Comparison of ENCODE assay signal across 13 mouse cellular contexts in the genomic region with DNA sequence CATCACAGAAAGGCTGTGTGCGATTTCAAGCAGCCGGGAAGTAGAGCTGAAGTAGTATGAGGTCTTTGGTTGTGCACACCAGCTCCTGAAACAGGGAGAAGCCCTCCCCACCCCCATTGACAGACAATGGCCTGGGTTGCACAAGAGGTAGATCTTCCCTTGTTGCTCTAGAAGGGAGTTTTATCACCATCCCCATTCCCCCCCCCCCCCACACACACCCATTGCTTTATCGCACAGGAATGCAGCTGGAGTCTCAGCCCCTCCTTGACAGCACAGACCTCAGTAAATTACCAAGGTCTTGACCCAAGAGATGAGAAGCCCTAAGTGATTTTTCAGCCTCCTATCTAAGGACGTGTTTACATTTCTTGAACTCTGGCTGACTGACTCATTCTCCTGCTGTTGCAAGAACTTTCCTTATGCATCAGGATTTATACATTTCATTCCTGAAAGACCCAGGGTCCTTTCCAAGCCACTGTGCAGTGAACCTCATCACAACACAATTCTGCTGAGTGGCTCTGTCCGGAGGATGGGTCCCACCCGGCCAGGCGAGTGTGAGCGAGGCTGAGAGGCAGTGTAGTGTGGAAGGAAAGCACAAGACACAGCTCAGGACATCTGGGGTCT.
DNase-seq lines count a peak whose midpoint lies in the region; TF ChIP-seq lines count a peak whose summit lies in the region.
"Had no signal": no experiment of that assay in that cellular context is flagged by ENCODE, and none has a peak within 500 bp of the region (broad histone marks: within the 10 kb centered on the region; RNA-seq: fewer than 3 reads in every experiment).

No protein-coding gene starts in this region.

- no peak for TF ChIP-seq POLR2A in kidney, adult 2 months (IDR thresholded peaks at IDR 0.05; ENCODE audit: low read depth, low read length)

- DNase-seq in heart, adult 11 months: peak; percentile 74
- no peak for DNase-seq in heart, adult 18-20 months
- DNase-seq in kidney, postnatal 4 days: peak; percentile 64 to 75
- no peak for DNase-seq in kidney, adult 2 months
- peak; percentile 59 for DNase-seq in embryo, embryonic 10.5 days (ENCODE audit: low spot score)
- DNase-seq in mesoderm, embryonic 11.5 days (ENCODE audit: low read depth, low spot score): peak; percentile 80
- no peak for DNase-seq in left cerebral cortex, postnatal 36 days (ENCODE audit: low spot score in 2 of 2)
- no peak for DNase-seq in urinary bladder, adult 18-20 months (ENCODE audit: low spot score in 2 of 2)
- DNase-seq: forebrain, postnatal 0 days had no signal

- no peaks in the 10 kb centered on the region for H3K4me1 ChIP-seq in kidney, adult 2 months (ENCODE audit: control insufficient read depth, insufficient read depth, low read length)
- H3K4me1 ChIP-seq: megakaryocyte, embryonic 14.5 days had no signal

- H3K27ac ChIP-seq in kidney, adult 2 months (ENCODE audit: insufficient read depth, low read depth, low read length): no peak overlapping the region
- H3K27ac ChIP-seq: embryonic facial prominence, embryonic 12.5 days; limb, embryonic 10.5 days; neural tube, embryonic 12.5 days had no signal

- no peaks in the 10 kb centered on the region for H3K27me3 ChIP-seq in kidney, adult 2 months (replicated peaks; ENCODE audit: control insufficient read depth, insufficient read depth, low read length)
- H3K27me3 ChIP-seq: embryonic facial prominence, embryonic 12.5 days; neural tube, embryonic 12.5 days had no signal

- TF ChIP-seq CTCF in kidney, adult 2 months (conservative IDR thresholded peaks at IDR 0.05; ENCODE audit: insufficient read depth, insufficient read length, low read depth, low read length): no peak

- intact Hi-C loops in left cerebral cortex, postnatal 36 days (cut with DNase I): loop anchor here (5.0 to 10.0 kb wide), 2 partner anchors 98 to 265 kb away; a partner anchor contains a TSS

- no peak overlapping the region for H3K4me3 ChIP-seq in kidney, adult 2 months (ENCODE audit: insufficient read depth, low read depth, low read length)
- H3K4me3 ChIP-seq: embryonic facial prominence, embryonic 12.5 days; limb, embryonic 10.5 days; megakaryocyte, embryonic 14.5 days; neural tube, embryonic 12.5 days had no signal

- H3K36me3 ChIP-seq in kidney, adult 2 months (ENCODE audit: control insufficient read depth, insufficient read depth, low read length): no peaks in the 10 kb centered on the region
- H3K36me3 ChIP-seq: embryonic facial prominence, embryonic 12.5 days; limb, embryonic 10.5 days; neural tube, embryonic 12.5 days had no signal

- WGBS in kidney, adult 2 months: 48% methylated on average over 8 of the region's 8 CpGs

Comparison
In these comparisons a context has a peak if more than half of its experiments do, and no peak if none do; other contexts are left out.
1. DNase-seq: peak in heart, adult 11 months (single experiment), kidney, postnatal 4 days (2 of 2), embryo, embryonic 10.5 days (single experiment) and mesoderm, embryonic 11.5 days (single experiment); none in heart, adult 18-20 months (0 of 2), kidney, adult 2 months (single experiment), left cerebral cortex, postnatal 36 days (0 of 2) and urinary bladder, adult 18-20 months (0 of 2).